In the genomic region with DNA sequence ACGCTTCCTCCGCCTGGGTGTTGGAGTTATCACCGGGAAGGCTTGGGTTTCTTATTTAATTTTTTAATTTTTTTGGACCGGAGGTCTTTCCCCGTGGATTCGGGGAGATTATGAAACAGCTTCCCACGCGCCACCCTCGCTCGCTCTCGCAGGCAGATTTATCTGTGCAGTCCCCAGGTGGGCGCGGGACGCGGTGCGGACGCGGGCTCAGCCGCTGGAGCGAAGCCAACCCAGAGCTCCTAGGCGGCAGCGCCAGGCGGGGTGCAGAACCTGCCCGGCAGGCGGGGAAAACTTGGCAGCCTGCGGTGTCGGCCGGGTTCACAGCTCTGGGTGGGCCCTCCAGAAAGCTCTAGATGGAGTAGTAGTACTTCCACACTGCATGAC, we compare ENCODE assay signal across 8 mouse cellular contexts. TPM values are rescaled to one million over a fixed set of nuclear protein-coding genes. Genes with fewer than 3 reads are reported as not detected.
DNase-seq lines count a peak whose midpoint lies in the region; ATAC-seq lines count a peak whose summit lies in the region.

No protein-coding gene starts in this region.

- peaks cover 39% of the 10 kb centered on the region for H3K4me1 ChIP-seq in limb, embryonic 10.5 days
- H3K4me1 ChIP-seq in stomach, embryonic 14.5 days (ENCODE audit: control insufficient read depth, insufficient read depth, low read length): no peaks in the 10 kb centered on the region

- DNase-seq in adrenal gland, adult 2 months: peak; percentile 71
- peak; percentile 72 for DNase-seq in embryo, embryonic 11 days
- DNase-seq in kidney, adult 11 months: peak; percentile 40
- DNase-seq in limb, embryonic 10.5 days (ENCODE audit: low spot score): peak; percentile 72
- no peak for DNase-seq in spleen, postnatal 36 days (ENCODE audit: low spot score in 2 of 2)

- H3K27ac ChIP-seq in limb, embryonic 10.5 days: peak overlapping the region; percentile 73
- H3K27ac ChIP-seq in stomach, embryonic 14.5 days (ENCODE audit: low read length): peak overlapping the region; percentile 90

- WGBS in limb, embryonic 10.5 days: under 1% methylated on average over 28 of the region's 28 CpGs
- under 1% methylated on average over 28 of the region's 28 CpGs for WGBS in stomach, embryonic 14.5 days

- peak overlapping the region; percentile 76 for H3K9ac ChIP-seq in stomach, embryonic 14.5 days (replicated peaks; ENCODE audit: low read depth, low read length)

- ATAC-seq in granulocyte monocyte progenitor cell, adult 5-6 weeks (replicated peaks; ENCODE audit: poor library complexity, severe bottlenecking): peak; percentile 43
- peak; percentile 33; the same call in 1 of the 2 replicates for ATAC-seq in megakaryocyte-erythroid progenitor cell, adult 5-6 weeks (replicated peaks; ENCODE audit: low FRiP score, low TSS enrichment, poor library complexity, severe bottlenecking)
- ATAC-seq in stomach, embryonic 14.5 days (ENCODE audit: insufficient number of reproducible peaks, insufficient read depth, low FRiP score, low read depth): peak; percentile 38; the same call in 1 of the 2 replicates

- H3K9me3 ChIP-seq in limb, embryonic 10.5 days (replicated peaks): no peaks in the 10 kb centered on the region
- no peaks in the 10 kb centered on the region for H3K9me3 ChIP-seq in stomach, embryonic 14.5 days (ENCODE audit: control insufficient read depth, low read depth, low read length)

- H3K4me2 ChIP-seq in stomach, embryonic 14.5 days (replicated peaks; ENCODE audit: low read depth, low read length): peak overlapping the region; percentile 54

- H3K36me3 ChIP-seq in limb, embryonic 10.5 days: no peaks in the 10 kb centered on the region
- peaks cover under 1% of the 10 kb centered on the region; the same call in 1 of the 2 replicates for H3K36me3 ChIP-seq in stomach, embryonic 14.5 days (ENCODE audit: control insufficient read depth, insufficient read depth, low read length)

- peaks cover 53% of the 10 kb centered on the region for H3K27me3 ChIP-seq in limb, embryonic 10.5 days (ENCODE audit: low read depth, poor library complexity, severe bottlenecking)
- H3K27me3 ChIP-seq in stomach, embryonic 14.5 days (ENCODE audit: control insufficient read depth, insufficient read depth, low read length): no peaks in the 10 kb centered on the region

- H3K4me3 ChIP-seq in limb, embryonic 10.5 days: peak overlapping the region; percentile 71
- peak overlapping the region; percentile 83 for H3K4me3 ChIP-seq in stomach, embryonic 14.5 days (ENCODE audit: low read depth, low read length)

RNA-seq across cellular contexts. Expression of a gene that starts 0.9 kb away (rescaled TPM):
- total RNA-seq in adrenal gland, adult 2 months (2021): 10 to 100 TPM; 13.8 to 27.0 TPM
- polyA plus RNA-seq in adrenal gland, adult 2 months (2012; rRNA removed): 38.4 and 39.7 TPM in 2 replicates
- total RNA-seq in granulocyte monocyte progenitor cell, adult 5-6 weeks (2014; fragmentation: Nextera tagmentation): 0.17 TPM in 1 of 2 replicates, not detected in the other
- total RNA-seq in granulocyte monocyte progenitor cell, adult 5-6 weeks (2017): not detected in 2 replicates
- polyA plus RNA-seq in limb, embryonic 10.5 days (2016; fragmentation: Nextera tagmentation; extraction: Ambion mirVana): 7.0 and 9.0 TPM in 2 replicates
- not detected in 2 replicates for total RNA-seq in megakaryocyte-erythroid progenitor cell, adult 5-6 weeks (2014; fragmentation: Nextera tagmentation)
- not detected in 2 replicates for total RNA-seq in megakaryocyte-erythroid progenitor cell, adult 5-6 weeks (2017)
- polyA plus RNA-seq in stomach, embryonic 14.5 days (2014; fragmentation: Nextera tagmentation; extraction: Ambion mirVana): 55.5 and 56.8 TPM in 2 replicates

Comparison
In these comparisons a context has a peak if more than half of its experiments do, and no peak if none do; other contexts are left out.
1. DNase-seq: peak in adrenal gland, adult 2 months (single experiment), embryo, embryonic 11 days (single experiment), kidney, adult 11 months (single experiment) and limb, embryonic 10.5 days (single experiment); none in spleen, postnatal 36 days (0 of 2).
2. RNA of a gene that starts 0.9 kb away (total RNA-seq): 13.8 to 27.0 TPM in adrenal gland, adult 2 months; 0.17 TPM in granulocyte monocyte progenitor cell, adult 5-6 weeks and not detected in megakaryocyte-erythroid progenitor cell, adult 5-6 weeks; every median in the first group is over 10 times any median in the second.
3. Peak in every context shown above with its lines, with median percentiles within 50 percentile points of each other: ATAC-seq.